Mouse (Mus musculus) intestine, embryonic 16.5 days (tissue): ENCODE data around the gene Gm45140. TPM values are rescaled to one million over a fixed set of nuclear protein-coding genes. Genes with fewer than 3 reads are reported as not detected.

Experiments
- ATAC-seq: fragments of 200-750 bp; cut with Nextera tagmentation; 2 replicates; pipeline ENCODE4 v1.8.0; 2017; ENCODE audit warnings: moderate TSS enrichment, moderate library complexity
- H3K27ac ChIP-seq: fragments of 300-500 bp; sonication (generic); 2 replicates; pipeline ENCODE4 v1.5.1; 2014; ENCODE audit warnings: mild to moderate bottlenecking, low read length
- H3K27me3 ChIP-seq: fragments of 300-500 bp; sonication (generic); replicated peaks from 2 replicates; pipeline ENCODE4 v1.6.1; 2014; ENCODE audit warnings: low read length, control low read depth, mixed read lengths; ENCODE audit not compliant: control insufficient read depth, insufficient read depth
- H3K36me3 ChIP-seq: fragments of 300-500 bp; sonication (generic); 2 replicates; pipeline ENCODE4 v1.6.1; 2014; ENCODE audit warnings: low read length, control low read depth; ENCODE audit not compliant: control insufficient read depth, insufficient read depth
- H3K4me1 ChIP-seq: fragments of 300-500 bp; sonication (generic); 2 replicates; pipeline ENCODE4 v1.6.1; 2014; ENCODE audit warnings: low read length, control low read depth, mixed read lengths; ENCODE audit not compliant: control insufficient read depth, insufficient read depth
- H3K4me2 ChIP-seq: fragments of 300-500 bp; sonication (generic); 2 replicates; pipeline ENCODE4 v1.6.1; 2014; ENCODE audit warnings: low read depth, low read length, control low read depth
- H3K4me3 ChIP-seq: fragments of 300-500 bp; sonication (generic); 2 replicates; pipeline ENCODE4 v1.5.1; 2014; ENCODE audit warnings: mild to moderate bottlenecking, low read length
- H3K9ac ChIP-seq: fragments of 300-500 bp; sonication (generic); 2 replicates; pipeline ENCODE4 v1.6.1; 2014; ENCODE audit warnings: low read depth, low read length
- H3K9me3 ChIP-seq: fragments of 300-500 bp; sonication (generic); 2 replicates; pipeline ENCODE4 v1.6.1; 2016; ENCODE audit warnings: low read length, control low read depth; ENCODE audit not compliant: control insufficient read depth
- WGBS: fragments of 180-500 bp; shearing (Covaris S2); extraction: QIAGEN DNeasy Blood & Tissue Kit; methylation state at CpG from one replicate; pipeline ENCODE4 v1.1.7; 2014; 5-methylcytosine and 5-hydroxymethylcytosine counted together
- polyA plus RNA-seq: library from polyadenylated mRNA; unstranded; fragments of >200 nt; fragmentation: Nextera tagmentation; extraction: Ambion mirVana; gene quantifications from 2 replicates; pipeline ENCODE4 v1.2.1, GENCODE M21; 2015

Gm45140 gene
- polyA plus RNA-seq, 1 experiment from 2014 or later, result 4.1 TPM

DNA sequence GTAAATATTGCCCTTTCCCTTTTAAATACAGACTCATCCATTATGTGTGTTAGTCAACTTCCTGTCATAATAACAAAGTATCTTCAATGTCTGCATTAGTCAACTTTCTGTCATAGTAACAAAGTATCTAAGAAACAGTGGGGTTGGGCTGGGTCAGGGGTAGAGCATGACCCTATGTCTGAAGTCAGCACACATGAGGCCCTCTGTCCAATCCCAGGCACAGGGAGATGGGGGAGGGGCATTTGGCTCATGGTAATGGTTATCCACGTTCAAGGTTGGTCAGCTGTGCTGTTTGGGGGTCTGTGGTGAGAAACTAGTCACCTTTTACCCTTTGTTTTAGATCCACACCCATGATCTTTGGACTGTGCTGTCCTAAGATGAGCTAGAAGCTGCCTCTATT, 90.3 kb downstream of the Gm45140 start:
- H3K9ac ChIP-seq, result no peak overlapping the region
- no peak overlapping the region for H3K4me3 ChIP-seq
- no peak overlapping the region for H3K4me2 ChIP-seq
- 0 out of 2 replicates have a peak, but pooled peaks cover 6% of the 10 kb centered on the region for H3K4me1 ChIP-seq
- ATAC-seq, result no peak
- H3K27me3 ChIP-seq, result no peaks in the 10 kb centered on the region
- no peak overlapping the region for H3K27ac ChIP-seq
- no peaks in the 10 kb centered on the region for H3K36me3 ChIP-seq
- no peaks in the 10 kb centered on the region for H3K9me3 ChIP-seq
- 39% methylated on average over 1 of the region's 1 CpGs for WGBS

DNA sequence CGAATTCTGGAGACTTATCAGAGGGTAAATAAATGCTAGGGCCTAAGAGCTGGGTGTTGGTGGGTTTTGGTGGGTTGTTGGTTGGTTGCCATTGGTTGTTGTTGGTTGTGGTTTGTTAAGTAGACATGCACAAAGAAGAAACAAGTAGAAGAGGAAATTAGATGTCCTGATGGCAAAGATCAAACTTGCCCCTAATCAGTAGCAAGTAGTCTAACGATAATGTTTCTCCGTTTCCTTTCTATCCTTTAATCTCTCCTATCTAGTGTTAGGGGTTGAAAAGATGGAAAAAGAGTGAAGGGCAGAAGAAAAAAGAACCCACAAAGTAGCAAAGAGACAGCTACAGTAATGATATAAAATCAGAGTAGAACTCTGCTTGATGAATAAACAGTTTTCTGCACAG, 91.0 kb downstream of the Gm45140 start:
- ATAC-seq, result no peak
- Histone ChIP-seq H3K9me3 (no peaks in the 10 kb centered on the region), H3K36me3 (no peaks in the 10 kb centered on the region), H3K4me2 (no peak overlapping the region), H3K4me1 (0 out of 2 replicates have a peak, but pooled peaks cover 6% of the 10 kb centered on the region), H3K4me3 (no peak overlapping the region), H3K9ac (no peak overlapping the region), H3K27me3 (no peaks in the 10 kb centered on the region), H3K27ac (no peak overlapping the region)
- WGBS, result 89% methylated on average over 3 of the region's 3 CpGs

DNA sequence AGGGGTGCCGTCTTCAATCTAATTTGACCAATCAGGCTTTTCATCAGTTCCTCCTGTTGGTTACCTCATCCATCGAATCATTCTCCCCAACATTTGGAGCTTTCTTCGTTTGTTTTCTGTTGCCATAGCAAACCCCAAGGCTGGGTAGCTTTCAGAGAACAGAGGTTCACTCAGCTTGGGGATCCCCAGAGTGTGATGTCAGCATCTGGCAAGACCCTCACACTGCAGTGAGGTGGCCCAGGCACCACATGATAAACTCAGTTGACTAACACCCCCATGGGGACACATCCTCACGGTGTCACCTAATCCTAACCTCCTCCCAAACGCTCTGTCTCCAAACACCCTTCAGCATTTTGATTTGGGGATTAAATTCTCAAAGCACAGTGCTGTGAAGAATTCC, 92.3 kb downstream of the Gm45140 start:
- H3K9me3 ChIP-seq, result no peaks in the 10 kb centered on the region
- H3K4me1 ChIP-seq, result 0 out of 2 replicates have a peak, but pooled peaks cover 6% of the 10 kb centered on the region
- H3K27me3 ChIP-seq, result no peaks in the 10 kb centered on the region
- ATAC-seq, result no peak
- no peak overlapping the region for H3K4me3 ChIP-seq
- no peak overlapping the region for H3K4me2 ChIP-seq
- no peaks in the 10 kb centered on the region for H3K36me3 ChIP-seq
- WGBS, result 77% methylated on average over 5 of the region's 5 CpGs
- no peak overlapping the region for H3K27ac ChIP-seq
- H3K9ac ChIP-seq, result no peak overlapping the region

DNA sequence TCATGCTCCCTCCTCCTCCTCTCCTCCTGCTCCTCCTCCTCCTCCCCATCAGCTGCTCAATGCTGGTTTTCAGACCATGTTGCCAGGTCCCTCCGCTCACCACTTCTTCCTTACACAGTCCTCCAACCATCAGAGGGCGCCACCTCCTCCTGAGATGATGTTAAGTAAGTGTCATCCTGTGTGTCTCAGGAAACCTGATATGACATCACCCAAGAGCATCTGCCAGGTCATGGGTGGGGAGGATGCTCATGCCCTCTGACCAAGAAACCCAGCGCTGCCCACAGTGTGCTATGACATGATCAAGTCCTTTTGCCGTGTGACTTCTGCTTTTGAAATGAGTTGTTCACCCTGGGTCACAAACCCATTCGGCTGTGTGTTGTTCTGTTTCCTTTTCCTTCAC, 92.8 kb downstream of the Gm45140 start:
- no peaks in the 10 kb centered on the region for H3K27me3 ChIP-seq
- no peaks in the 10 kb centered on the region for H3K9me3 ChIP-seq
- no peak for ATAC-seq
- H3K4me2 ChIP-seq, result no peak overlapping the region
- WGBS, result 80% methylated on average over 5 of the region's 5 CpGs
- no peaks in the 10 kb centered on the region for H3K36me3 ChIP-seq
- H3K4me1 ChIP-seq, result 0 out of 2 replicates have a peak, but pooled peaks cover 6% of the 10 kb centered on the region
- H3K27ac ChIP-seq, result no peak overlapping the region
- H3K4me3 ChIP-seq, result no peak overlapping the region
- no peak overlapping the region for H3K9ac ChIP-seq

DNA sequence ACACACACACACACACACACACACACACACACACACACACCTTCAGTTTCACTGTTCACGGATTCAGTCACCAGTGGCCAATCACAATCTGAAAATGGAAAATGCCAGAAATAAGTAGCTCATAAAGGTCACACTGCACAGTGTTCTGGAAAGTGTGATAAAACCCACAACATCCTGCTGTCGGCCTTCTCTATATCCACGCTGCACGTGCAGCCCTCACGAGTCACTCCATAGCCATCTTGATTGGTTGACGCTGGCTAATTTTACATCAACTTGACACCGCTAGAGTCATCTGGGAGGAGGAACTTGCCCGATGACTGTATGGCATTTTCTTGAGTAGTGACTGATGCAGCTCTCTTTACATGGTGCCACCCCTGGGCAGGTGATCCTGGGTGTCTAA, 93.6 kb downstream of the Gm45140 start:
- Histone ChIP-seq H3K9me3 (no peaks in the 10 kb centered on the region), H3K27ac (no peak overlapping the region), H3K4me1 (0 out of 2 replicates have a peak, but pooled peaks cover 6% of the 10 kb centered on the region), H3K4me2 (no peak overlapping the region), H3K9ac (no peak overlapping the region), H3K27me3 (no peaks in the 10 kb centered on the region), H3K4me3 (no peak overlapping the region), H3K36me3 (no peaks in the 10 kb centered on the region)
- ATAC-seq, result no peak
- WGBS, result 83% methylated on average over 8 of the region's 8 CpGs

- Histone ChIP-seq H3K4me2 (no peak overlapping the region), H3K27ac (no peak overlapping the region), H3K27me3 (no peaks in the 10 kb centered on the region), H3K36me3 (no peaks in the 10 kb centered on the region), H3K4me3 (no peak overlapping the region), H3K4me1 (no peaks in the 10 kb centered on the region), H3K9ac (no peak overlapping the region), H3K9me3 (no peaks in the 10 kb centered on the region)
- no peak; the same call in 1 of the 2 replicates for ATAC-seq
These were observed 95.1 kb downstream of the Gm45140 start for GRCm38 (mm10) chr6:87740496-87740895.

DNA sequence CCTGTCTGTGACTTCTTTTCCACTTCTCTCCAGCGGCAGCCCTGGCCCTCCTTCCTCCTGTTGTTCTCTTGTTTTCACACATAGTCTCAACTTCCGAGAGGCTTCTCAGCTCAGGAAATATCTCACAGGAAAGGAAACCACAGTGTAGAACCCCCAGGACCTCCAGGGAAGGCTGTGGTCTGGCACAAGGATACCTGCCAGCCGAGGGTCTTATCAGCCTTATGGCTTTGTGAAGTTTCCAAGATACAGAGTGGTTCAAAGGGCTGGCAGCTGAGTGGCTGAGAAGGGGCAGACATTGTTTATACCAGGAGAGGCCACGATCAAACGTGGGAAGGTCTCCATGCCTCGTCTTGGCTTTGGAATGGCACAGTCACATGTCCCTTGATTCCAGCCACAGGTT, 95.7 kb downstream of the Gm45140 start:
- no peak overlapping the region; the same call in 1 of the 2 replicates for H3K27ac ChIP-seq
- no peak for ATAC-seq
- no peaks in the 10 kb centered on the region for H3K36me3 ChIP-seq
- H3K9me3 ChIP-seq, result no peaks in the 10 kb centered on the region
- WGBS, result 39% methylated on average over 6 of the region's 6 CpGs
- H3K4me1 ChIP-seq, result no peaks in the 10 kb centered on the region
- H3K27me3 ChIP-seq, result no peaks in the 10 kb centered on the region
- H3K9ac ChIP-seq, result no peak overlapping the region
- no peak overlapping the region for H3K4me2 ChIP-seq
- no peak overlapping the region for H3K4me3 ChIP-seq

Other genes starting within 250 kb of the Gm45140 start
- 2.3 and 2.4 TPM in 2 replicates for gene Prokr1, start 245.1 kb downstream of the Gm45140 start, polyA plus RNA-seq
- 13.0 and 14.2 TPM in 2 replicates for gene Aplf, start 163.6 kb downstream of the Gm45140 start, polyA plus RNA-seq
- 0.69 and 0.73 TPM in 2 replicates for gene Efcc1, start 104.9 kb downstream of the Gm45140 start, polyA plus RNA-seq
- 1.5 and 2.0 TPM in 2 replicates for gene Gp9, start 57.7 kb downstream of the Gm45140 start, polyA plus RNA-seq
- 11.3 and 12.2 TPM in 2 replicates for gene Rab43, start 23.6 kb downstream of the Gm45140 start, polyA plus RNA-seq
- gene Isy1, start 3.0 kb upstream of the Gm45140 start, polyA plus RNA-seq, result 42.5 and 50.5 TPM in 2 replicates
- gene Cnbp, start 15.3 kb upstream of the Gm45140 start, polyA plus RNA-seq, result 831 and 949 TPM in 2 replicates
- 162 and 166 TPM in 2 replicates for gene Copg1, start 52.0 kb upstream of the Gm45140 start, polyA plus RNA-seq
- 31.6 and 35.6 TPM in 2 replicates for gene Hmces, start 78.1 kb upstream of the Gm45140 start, polyA plus RNA-seq
- gene H1fx, start 145.8 kb upstream of the Gm45140 start, polyA plus RNA-seq, result 2.4 and 4.1 TPM in 2 replicates
- gene Rab7, start 209.5 kb upstream of the Gm45140 start, polyA plus RNA-seq, result 286 and 289 TPM in 2 replicates
- 453 and 462 TPM in 2 replicates for gene Rpn1, start 248.7 kb upstream of the Gm45140 start, polyA plus RNA-seq